Mouse (Mus musculus): ENCODE measurements at regions not wholly inside any gene's neighbourhood (a gene's known extent, or its start where the extent isn't known, plus 50 kb on each side); places are given as distances from the start of the nearest gene placed in this dataset.
A peak's percentile ranks its signal among the peaks of the same experiment; 100 is the strongest.

DNA sequence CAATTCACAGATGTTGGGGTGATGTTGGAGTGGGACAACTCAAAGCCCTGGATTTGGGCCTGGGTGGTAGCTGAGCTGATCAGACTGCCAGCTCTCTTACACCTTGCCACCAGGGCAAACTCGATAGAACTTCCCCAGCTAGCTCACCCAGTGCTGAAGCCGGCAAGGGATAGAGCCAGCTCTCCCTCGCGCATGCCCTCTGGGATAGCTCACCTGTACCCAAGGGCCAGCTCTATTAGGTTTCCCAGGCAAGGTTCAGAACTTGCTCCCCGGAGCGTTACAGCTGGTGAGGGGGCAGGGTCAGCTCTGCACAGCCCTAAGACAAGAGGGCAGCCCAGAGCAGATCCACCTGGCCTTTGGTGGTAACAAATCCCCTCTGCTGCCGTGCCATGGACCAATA, 54.1 kb upstream of the 1700012A03Rik start:
- no peak for DNase-seq (ENCODE audit: low read depth, low spot score)

DNA sequence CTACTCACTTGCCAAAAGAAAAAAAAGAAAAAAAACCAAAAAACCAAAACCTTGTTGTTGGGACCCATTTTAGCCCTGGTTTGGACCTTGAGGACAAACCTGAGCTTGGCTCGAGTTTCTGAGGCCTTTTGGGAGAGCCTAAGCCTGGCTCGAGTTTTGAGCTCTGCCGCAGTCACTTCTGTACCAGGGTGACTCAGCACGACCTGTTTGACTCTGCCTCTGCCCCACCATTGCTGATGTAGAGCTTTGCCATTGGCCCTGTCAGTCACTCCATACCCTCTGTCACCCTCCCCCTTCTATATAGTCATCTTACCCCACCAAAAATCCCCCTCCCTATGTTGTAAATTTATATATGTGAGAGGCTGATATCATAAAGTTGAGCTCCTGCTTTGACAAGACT, 54.8 kb upstream of the 1700012A03Rik start:
- no peak for DNase-seq (ENCODE audit: low read depth, low spot score)

DNA sequence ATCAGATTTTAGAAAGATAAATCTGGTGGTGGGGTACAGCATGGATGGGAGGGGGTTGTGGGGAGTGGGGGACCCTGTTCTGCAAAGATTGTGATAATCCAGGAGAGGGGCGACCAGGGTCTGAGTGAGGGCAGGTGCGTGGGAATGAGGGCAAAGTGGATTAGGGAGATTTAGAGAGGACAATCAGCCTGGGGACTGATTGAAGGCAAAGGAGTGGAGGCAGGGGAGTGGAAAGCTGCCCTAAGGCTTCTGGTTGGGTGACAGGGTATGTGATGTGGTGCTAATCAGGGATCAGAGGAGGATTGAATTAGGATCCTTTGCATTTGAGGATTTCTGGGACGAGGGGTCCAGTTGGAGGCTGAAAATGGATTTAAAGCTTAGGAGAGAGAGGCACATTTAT, 64.3 kb upstream of the 1700012A03Rik start:
- no peak for DNase-seq (ENCODE audit: low read depth, low spot score)

DNA sequence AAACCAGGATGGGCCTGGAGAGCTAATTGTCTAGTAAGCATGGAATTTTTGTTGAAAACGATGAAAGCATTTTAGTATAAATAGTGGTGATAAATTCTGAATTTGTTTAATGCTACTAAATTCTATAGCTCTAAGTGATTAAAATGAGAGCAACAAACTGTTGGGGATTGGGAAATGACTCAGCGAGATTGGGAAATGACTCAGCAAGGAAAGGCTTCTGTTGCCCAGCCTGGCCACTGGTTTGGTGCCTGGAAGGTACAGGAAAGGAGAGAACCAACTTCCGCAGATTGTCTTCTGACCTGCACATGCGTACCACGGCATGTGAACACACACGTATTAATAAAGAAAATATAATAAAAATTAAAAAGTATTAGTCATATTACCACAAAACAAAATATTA, 73.3 kb upstream of the 1700012A03Rik start:
- no peak for DNase-seq (ENCODE audit: low read depth, low spot score)

DNA sequence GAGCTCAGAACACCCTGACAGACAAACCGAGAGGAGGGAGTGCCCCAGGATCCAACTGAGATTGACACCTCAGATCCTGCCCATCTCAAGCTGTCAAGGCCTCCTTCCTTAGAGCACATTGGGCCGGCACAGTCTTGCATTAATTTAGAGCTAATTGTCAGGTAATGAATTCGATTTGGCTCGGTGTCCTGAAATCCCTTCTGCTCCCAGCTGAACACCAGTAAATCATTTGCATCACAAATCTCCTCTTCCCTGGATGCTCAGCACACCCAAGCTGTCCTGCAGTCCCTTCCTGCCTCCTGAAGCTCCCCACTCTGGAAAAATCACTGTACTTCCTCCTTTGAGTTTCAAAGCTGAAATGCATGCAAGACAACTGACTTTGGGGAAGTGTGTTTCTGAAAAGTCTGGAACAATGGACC, 102.0 kb upstream of the 1700012A03Rik start:
- DNase-seq (ENCODE audit: low read depth, low spot score): no peak

DNA sequence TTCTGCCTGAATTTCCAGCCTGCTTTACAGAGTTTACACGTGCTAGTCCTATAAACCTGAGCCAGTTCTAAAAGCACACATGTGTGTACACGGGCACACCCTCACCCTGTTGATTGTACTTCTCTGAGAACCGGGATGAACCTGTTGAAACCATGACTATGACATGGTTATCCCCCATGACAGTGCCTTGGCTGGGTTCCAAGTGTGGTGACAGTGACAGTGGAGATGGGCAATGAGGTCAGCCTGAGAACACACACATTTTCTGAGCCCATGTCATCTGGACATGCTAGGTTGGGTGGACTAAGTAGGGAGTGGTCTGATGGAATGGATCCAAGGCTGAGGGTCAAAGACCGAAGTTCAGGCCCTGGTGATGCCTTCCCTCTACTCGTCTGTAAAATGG, 103.5 kb upstream of the 1700012A03Rik start:
- DNase-seq (ENCODE audit: low read depth, low spot score): no peak

DNA sequence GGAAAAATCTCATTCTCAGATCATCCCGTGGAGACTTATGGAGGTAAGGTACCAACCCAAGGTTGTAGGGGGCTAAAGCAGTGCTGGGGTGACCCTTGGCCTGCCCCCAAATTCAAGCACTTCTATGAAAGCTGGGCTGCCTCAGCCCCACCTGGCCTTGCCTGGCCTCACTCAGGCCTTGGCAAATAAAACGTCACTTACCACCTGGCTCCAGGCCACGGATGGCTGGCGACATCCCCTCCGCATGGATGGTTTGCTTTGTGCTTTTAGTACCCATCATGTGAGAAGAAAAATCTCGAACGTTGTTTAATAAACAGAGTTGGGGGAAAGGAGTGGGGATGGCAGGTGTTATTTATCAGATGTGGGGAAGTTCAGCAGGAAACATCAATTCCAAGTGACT, 104.7 kb upstream of the 1700012A03Rik start:
- no peak for DNase-seq (ENCODE audit: low read depth, low spot score)

DNA sequence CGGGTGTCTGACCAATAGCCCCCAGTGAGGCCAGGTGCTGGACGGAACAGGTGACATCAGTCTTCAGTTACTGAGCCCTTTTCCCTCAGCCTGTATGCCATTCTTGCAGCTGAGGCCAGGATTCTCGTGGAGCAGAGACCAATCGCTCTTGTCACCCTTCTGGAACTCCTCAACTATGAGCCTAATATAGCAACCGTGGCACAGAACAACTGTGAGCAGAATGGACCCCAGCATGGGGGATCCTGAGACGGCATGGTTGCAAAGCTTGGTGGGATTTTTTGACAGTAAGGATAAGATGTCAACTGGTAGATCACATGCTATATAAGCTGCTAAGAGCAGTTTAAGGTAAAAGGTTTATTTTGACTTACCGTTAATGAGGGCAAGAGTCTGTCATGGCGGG, 105.5 kb upstream of the 1700012A03Rik start:
- DNase-seq (ENCODE audit: low read depth, low spot score): no peak

DNA sequence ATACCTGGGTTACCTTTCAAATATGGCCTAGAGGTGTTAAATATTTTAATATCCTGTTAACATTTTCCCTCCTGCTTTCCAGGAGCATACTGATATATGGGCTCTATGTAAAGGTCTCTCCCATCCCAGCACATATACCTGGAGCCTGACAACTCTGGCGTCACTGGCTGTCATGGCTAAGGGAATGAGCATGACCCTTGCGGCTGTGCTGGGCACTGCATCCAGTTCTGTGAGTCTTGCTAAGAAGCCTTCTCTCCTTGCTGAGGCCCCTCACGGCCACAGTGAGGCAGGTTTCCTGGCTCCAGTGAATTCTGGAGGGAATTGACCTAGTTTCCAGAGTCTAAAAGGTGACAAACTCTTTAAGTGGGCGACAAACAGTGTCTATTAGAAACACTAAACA, 107.3 kb upstream of the 1700012A03Rik start:
- no peak for DNase-seq (ENCODE audit: low read depth, low spot score)

DNA sequence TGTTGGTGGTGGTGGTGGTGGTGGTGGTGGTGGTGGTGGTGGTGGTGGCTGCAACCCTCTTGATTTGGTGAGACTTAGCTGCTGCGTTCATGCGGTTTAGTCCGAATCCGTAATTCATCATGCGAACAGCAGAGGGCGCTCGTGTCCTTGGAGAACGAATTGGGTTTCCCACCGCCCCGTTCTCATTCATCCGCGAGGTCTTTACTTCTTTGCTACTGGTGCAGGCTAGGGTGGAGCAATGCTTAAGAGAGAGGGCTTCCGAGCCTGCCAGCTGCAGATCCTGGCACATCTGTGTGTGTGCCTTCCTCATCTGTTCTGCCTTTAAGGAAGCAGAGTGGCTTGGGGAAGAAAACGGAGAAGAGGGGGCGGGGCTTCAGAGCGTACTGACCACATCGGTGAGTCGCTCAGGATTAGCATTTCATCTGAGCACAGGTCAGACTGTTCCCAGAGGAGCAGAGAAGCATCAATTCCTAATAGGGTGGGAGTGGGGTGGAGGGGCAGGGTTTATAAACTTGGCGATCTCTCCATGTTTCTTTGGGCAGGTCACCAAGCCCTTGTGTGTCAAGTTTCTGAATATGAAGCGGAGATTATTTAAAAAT, 111.7 kb upstream of the 1700012A03Rik start:
- DNase-seq (ENCODE audit: low read depth, low spot score): peak; percentile 61

DNA sequence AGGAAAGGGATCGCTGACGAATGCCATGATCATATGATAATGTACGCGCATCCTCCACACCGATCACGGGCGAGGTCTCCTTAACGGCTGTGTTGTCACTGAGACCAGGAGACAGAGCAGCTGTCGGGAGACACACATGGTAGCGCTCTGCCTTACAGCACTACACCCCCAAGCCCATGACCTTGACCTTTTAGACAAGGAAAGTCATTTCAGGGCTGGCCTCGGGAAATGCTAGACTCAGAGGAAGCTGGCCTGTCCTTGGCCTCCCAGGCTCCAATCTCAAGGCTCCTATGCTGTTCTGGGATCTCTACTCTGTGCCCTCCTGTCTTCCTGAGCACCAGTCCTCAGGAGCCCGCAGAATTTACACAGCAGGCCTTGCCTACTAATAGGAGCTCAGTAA, 112.9 kb upstream of the 1700012A03Rik start:
- DNase-seq (ENCODE audit: low read depth, low spot score): no peak

DNA sequence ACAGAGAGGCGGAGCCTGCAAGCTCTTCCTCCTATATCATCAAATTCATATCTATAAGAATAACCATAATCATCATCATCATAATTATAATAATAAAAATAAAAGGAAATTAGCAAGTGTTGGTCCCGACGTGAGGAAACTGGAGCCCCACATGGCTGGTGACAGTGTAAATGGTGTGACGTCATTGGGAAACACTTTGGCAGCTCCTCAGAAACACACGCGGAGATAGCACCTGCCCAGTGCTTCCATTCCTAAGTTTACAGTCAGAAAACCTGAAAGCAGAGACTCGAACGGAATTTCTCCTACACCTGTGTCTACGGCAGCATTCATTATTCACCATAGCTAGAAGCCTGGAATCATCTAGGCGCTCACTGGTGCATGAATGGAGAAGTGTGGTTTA, 115.2 kb upstream of the 1700012A03Rik start:
- DNase-seq (ENCODE audit: low read depth, low spot score): no peak

DNA sequence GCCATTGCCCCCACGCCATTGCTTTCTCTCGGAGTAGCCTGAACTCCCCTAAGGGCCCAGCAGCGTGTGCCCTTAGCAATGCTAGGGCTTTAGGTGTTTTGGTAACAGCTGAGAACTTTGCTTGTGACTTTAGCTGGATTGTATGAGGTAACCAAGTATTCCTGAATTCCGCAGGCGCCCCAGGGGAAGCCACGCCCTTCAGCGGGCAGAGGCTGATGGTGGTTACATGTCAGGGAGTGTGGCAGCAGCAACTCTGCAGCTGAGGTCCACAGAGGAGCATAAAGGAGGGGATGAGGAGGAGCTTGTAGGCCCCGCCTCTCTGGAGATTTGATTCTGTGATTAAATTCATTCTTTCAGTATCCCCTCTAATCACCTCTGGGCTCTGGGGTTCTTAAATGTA, 116.1 kb upstream of the 1700012A03Rik start:
- no peak for DNase-seq (ENCODE audit: low read depth, low spot score)

DNA sequence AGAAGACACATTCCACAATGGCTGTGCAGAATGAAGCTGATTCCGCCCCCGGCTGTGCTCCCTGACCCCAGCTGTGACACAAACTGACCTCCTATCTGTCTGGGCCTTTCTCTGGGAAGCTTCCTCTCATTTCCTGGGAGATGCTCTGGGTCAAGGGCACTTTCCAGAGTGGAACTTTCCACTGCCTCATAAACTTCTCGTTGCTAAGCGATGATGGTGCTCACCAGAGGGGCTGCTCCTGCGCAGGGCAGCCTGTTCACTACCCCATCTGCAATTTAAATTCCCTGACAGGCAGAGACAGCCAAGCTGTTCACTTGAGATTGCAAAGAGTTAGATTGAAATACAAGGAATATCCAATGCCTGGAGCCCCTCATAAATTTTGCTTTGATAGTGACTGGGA, 116.7 kb upstream of the 1700012A03Rik start:
- no peak for DNase-seq (ENCODE audit: low read depth, low spot score)

DNA sequence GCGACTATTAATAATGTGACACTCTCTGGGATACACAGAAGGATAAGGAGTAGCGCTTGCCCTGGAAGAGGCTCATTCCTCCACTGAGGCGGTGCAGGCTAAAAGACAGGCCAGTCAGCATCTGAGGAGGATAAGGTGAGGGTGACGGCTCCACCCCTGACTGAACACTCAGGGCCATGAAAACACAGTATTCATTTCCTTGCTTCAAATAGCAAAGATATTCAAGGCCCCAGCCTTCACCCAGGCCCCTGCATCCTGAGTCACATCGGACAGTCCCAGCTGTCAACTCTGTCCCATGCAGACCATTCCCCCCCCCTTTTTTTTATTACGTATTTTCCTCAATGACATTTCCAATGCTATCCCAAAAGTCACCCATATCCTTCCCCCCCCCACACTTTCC, 118.9 kb upstream of the 1700012A03Rik start:
- no peak for DNase-seq (ENCODE audit: low read depth, low spot score)

DNA sequence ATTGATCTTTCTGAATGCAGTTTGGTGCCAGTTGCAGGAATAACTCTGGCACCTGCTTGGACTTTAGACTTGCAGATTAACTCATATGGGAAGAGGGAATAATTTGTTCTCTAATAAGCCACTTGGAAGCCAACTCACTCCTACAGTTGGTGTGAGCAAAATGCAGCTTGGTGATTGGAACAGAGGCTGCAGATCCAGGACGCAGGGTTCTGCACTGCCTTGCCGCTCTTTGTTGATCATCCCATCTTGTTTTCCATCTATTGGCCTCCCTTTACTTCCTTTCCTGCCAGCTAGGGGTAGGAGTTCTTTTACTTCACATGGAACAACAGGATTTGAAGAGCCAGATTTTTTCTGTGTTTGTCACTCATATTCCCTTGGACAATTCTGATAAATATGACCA, 120.9 kb upstream of the 1700012A03Rik start:
- no peak for DNase-seq (ENCODE audit: low read depth, low spot score)

DNA sequence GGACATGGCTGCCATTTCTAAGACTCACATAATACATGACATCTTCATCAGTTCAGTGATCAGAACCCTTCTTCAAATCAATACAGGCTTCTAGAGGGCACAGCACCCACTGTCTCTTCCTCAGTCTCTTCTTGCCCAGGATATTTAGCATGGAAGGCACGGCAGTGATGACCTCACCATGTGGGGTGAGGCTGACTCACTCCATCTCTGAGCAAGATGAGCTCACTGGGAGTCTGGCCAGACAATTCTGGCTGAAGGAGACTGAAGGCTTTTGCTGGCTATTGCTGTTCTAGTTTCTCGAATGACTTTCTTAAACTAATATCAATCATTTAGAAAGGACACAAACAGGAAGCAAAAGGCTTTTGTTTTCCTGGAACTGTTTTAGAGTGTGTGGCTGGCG, 122.9 kb upstream of the 1700012A03Rik start:
- no peak for DNase-seq (ENCODE audit: low read depth, low spot score)

DNA sequence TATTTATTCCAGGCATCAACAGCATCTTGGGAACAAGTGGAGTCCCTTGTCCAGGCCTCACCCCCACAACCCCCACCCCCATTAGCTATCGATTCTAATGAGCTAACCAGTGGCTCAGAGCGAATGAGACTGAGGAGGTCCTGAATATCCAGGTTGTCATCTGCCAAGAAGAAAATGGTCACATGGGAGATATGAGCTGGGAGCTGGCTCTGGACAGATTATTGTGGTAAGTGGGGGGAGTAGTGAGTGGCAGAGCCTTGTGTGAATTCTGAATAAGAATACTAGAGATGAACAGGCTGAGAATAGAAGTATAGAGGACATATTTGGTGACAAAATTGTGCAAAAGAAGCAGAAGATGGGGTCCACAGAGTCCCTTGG, 125.4 kb upstream of the 1700012A03Rik start:
- DNase-seq (ENCODE audit: low read depth, low spot score): no peak

DNA sequence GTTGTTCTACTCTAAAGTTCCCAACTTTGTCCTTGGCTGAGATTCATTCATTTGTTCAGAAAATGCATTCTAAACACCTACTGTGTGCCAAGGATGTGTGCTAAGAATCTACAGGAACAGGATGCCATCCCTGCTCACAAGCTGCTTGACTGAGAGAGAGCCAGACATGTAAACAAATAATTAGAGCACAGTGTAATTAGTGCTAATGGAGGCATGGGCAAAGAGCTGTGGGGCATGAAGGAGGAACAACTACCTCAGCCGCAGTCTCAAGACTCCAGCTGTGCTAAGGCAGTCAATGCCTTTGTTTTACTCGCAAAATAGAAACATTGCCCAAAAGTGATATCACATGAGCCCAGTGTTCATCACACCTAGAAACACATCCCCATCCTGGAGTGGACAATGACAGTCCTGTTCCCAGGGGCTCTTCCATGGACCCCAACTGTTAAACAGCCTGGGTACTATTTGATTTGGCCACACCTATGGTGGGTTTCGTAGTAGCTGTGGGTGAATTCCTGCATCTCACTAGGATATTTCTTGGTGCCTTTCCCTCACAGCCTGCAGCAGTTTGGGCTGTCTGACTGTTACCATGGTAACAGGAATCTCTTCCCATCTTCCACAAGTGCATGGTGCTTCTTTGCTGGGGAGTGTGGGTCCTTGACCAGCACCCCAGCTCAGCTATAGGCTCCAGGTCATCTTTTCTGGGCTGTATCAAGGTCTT, 125.9 kb upstream of the 1700012A03Rik start:
- DNase-seq (ENCODE audit: low read depth, low spot score): no peak

DNA sequence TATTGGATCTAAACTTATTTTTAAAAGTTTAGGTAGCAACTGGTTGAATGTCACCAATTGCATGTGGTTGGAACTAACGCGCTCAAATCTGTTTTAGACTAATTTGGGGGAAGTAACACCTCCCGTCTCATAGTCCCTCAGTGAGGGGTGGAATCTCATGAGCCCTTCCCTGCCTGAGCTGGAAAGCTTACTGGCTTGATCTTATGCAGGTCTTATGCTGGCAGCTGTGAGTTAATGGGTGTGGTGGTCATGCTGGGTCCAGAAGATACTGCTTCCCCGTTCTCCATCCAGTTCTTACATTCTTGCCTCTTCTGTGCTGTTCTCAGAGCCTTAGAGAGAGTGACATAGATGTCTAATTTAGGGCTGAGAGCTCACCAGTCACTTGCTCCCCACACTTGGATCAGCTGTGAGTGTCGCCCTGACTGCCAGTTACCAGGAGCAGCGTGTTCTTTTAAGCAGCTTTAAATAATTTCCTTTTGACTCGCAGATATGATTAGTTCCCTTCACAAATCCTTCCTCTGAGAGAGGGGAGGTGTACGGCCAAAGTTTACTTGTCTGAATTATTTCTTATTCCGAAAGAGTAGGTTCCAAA, 128.4 kb upstream of the 1700012A03Rik start:
- no peak for DNase-seq (ENCODE audit: low read depth, low spot score)

DNA sequence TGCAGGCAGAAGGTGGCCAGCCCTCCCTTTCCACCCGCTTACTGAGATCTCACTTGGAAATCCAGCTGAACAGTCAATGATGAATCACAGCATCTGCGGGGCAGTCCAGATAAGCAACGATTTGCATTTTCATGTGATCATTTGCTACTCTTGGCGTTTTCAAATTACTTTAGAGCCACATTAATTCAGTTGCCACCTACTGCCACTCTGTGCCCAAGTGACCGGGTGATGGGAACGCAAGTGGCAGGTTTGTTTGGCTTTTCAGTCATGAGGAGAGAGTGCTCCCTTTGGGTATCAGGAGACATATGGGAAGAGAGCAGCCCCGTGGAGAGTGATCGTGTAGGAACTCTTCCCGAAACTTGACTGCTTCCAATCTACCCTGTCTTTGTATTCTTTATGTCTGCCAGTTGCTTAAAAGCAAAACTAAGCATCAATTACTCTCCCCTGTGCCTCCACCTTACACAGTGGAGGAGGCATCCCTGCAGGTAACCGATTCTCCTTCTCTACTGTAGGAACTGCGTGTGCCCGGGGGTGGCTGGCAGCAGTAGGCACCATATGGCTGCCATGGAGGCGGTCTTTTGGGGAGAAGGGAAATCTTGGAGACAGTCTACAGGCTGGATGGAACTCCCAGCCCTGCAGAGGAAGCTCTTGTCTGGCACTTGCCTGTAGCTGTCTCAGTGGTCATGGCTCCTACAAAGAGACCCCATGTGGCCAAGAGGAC, 132.5 kb upstream of the 1700012A03Rik start:
- no peak for DNase-seq (ENCODE audit: low read depth, low spot score)

DNA sequence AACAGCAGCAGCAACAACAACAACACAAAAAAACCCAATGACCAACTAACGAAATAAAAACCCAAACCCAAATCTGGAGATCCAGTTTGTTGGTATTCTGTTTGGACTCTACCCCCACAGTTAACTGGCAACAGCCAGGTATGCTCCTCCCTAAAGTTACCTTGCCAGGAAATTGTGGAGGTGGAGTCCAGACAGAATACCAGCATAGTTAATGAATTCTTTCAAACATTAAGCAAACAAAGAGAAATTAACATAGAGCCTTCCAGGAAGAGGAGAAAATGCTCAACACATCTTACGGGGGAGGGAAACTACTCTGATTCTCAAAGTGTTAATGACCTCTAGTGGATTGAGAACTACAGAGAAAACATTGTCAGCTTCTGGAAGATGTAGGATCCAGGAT, 148.3 kb upstream of the 1700012A03Rik start:
- no peak for DNase-seq (ENCODE audit: low read depth, low spot score)

DNA sequence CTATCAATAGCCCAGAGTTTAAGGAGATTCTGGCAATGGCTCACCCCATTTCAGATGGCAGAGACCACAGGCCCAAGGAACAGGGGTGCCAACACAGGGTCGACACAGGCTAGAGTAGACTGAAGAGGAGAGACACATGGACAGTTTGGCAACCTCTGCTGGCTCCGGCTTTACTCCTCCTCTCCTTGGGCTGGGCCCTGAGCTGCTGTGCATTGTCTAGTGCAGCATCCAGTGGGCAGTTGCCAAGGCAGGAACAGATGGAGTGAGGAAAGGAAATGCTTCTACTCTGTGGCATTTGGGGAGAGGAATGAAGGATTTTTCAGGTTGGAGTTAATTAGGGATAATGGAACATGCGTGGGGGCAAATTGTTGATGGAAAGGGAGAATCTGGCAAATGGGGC, 151.0 kb upstream of the 1700012A03Rik start:
- DNase-seq (ENCODE audit: low read depth, low spot score): no peak
